Mouse (Mus musculus): ENCODE results near the gene Abcb1b.

DNA sequence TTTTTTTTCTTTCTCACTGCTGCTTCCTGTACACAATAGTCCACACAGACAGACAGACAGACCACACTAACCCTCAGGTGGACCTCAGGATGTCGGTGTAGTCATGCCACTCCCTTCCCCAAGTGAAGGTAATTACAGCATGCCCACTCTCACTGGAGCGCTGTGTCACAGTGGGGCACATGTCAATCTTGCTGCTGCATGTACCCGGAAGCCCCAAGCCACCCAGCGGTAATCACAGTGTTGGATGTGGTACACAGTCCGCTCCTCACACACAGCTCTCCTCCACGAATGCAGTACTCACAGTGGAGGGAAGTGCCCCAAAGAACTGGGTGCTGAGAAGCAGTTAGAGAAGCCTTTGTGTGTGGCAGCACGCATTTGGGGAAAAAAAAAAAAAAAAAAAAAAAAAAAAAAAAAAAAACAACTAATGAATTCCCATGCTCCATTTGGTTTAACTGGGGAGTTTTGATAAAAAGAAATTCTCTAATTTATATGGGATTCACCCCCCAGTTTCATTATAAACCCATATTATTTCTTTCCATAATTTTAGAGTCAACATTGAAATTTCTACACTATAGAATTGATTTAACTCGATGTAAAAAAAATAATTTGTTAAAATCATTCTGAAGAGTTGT is 113.7 kb downstream of the Abcb1b start:
- no peak for TF ChIP-seq CTCF (IDR thresholded peaks at IDR 0.05; ENCODE audit: extremely low read depth, insufficient read depth, insufficient read length, insufficient replicate concordance)
- TF ChIP-seq POLR2A (IDR thresholded peaks at IDR 0.05; ENCODE audit: low read depth, low read length) = no peak

Measured in spleen, adult 2 months (tissue).